Mouse (Mus musculus) WW6 (cell line): ENCODE measurements at regions not wholly inside any gene's neighbourhood (a gene's known extent, or its start where the extent isn't known, plus 50 kb on each side); places are given as distances from the start of the nearest gene placed in this dataset.
"Not testable (repeated sequence)": the region's sequence is repeated elsewhere in the genome, so short reads cannot be mapped to it uniquely, and the experiment has no call there.

ENCODE experiments used
- DNase-seq: peaks from one replicate; pipeline ENCODE4 v3.0.0-alpha.2; 2013; ENCODE audit warnings: low read depth, low spot score

- DNase-seq = no peak
These were observed 56.4 kb downstream of the Cxcr4 start for GRCm38 (mm10) chr1:128535537-128536150.

DNA sequence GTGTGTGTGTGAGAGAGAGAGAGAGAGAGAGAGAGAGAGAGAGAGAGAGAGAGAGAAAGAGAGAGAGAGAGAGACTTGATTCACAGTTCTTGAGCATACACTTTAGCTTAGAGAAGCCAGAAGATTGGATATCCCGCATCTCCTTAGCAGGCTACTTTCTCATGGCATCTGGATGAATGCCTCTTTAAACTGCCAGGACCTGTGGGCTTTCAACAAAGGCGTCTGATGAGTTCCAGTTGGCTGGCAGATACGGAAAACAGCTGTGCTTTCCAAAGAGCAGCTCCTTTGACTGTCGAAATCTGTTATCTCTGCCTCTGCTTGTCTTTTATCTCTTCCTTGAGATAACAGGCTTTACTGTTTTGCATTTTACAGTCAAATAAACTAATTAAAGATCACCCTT is 59.5 kb downstream of the Cxcr4 start:
- no peak for DNase-seq

DNA sequence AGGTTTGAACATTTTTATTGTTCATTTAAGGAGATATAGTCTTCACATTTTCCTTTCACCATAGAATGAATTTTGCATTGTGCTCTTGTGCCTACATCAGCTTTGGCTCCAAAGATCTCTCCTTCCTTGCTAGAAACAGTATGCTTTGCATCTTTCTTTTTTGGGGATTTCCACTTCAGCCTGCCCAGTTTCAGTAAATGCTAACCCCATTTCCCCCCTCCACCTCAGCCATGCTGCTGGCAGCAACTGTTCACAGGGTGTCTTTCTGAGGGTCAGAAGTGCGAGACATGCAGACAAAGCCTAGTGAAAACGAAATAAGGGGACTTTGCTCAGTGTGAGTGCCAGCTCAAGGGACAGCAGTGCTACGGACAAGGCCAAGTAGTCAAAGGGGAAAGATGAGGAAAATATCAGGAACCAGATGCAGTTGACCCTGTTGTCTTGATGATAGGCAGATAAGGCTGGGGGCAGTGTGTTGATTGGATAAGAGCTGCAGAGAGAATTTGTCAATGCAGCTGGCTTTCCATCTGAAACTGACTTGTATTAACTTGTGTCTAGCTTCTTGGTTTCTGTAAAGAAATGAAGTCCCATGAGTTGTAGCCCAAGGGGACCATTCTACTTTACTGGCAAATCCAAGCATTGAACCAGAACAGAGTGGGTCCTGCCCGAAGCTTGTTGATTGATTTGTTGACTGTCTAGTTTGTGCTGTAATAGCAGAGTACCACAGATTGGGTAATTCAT is 62.1 kb downstream of the Cxcr4 start:
- DNase-seq = no peak

DNA sequence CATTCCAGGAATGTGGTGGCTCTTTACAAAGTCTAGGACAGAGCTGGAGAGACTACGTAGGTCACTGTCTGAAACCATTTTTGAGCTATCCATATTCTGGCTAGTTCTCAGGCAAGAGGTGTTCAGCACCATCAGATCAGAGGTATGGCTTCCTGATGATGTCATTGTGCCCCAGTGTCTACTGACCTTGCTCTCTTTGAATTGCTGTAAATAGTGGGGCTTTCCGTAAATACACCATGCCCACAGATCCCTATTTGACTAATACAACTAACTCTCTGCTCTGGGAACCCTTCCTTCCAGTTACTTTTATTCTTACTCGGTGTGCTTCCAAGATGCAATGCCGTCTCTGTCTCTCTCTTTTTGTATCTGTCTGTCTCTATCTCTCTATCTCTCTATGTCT is 72.9 kb downstream of the Cxcr4 start:
- no peak for DNase-seq

DNA sequence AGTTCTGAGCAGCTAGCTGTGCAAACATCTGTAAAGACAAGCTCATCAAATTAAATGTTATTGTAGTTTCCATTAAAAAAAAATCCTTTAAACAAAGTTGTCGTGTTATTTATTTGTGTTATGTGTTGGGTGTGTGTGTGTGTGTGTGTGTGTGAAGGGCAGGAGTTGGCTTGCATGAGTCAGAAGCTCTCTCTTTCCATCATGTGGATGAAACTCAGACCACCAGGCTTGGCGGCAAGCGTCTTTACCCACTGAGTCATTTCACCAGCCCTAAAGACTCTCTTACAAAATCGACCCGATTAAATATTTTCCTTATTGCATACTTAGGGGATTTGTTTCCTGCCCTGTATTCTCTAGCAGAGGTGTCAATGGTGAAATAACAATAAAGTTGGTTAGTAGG is 73.6 kb downstream of the Cxcr4 start:
- no peak for DNase-seq

DNA sequence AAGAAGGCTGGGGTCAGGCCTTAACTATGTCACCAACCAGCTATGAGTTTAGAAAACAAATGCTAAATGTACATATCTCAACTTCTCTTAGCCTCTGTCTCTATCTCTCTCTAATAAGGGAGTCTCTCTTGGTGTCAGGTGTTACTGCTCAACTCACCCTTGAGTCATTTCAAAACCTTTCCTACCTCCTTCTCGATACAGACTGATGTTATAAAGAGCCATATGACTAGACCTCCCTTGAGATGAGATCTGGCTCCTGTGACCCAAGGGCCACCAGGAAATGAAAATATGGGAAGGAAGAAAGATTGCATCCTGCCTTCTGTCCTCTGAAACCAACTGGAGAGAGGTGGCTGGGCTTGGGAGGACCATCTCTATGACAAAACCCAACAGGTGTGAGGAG is 74.7 kb downstream of the Cxcr4 start:
- DNase-seq = no peak

- DNase-seq = no peak
These were observed 77.8 kb downstream of the Cxcr4 start for GRCm38 (mm10) chr1:128514327-128514726.

DNA sequence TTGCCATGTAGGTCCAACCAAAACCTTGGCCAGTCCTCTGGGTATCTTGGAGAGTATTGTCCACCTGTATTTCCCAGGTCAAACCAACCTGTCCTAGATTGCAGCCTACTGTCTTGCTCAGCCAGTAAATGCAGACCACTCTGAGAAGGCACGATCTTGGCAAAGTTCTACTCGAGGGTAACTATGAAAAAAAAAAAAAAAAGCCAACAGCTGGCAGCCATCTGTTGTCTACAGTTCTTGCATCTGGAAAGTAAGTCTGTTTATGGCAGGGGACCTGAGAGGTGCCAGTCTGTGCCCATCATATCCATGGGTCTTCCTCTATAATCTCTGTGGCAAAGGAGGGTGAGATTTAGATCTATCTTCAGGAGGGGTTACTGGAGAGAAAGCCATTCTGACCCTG is 78.2 kb downstream of the Cxcr4 start:
- no peak for DNase-seq

DNA sequence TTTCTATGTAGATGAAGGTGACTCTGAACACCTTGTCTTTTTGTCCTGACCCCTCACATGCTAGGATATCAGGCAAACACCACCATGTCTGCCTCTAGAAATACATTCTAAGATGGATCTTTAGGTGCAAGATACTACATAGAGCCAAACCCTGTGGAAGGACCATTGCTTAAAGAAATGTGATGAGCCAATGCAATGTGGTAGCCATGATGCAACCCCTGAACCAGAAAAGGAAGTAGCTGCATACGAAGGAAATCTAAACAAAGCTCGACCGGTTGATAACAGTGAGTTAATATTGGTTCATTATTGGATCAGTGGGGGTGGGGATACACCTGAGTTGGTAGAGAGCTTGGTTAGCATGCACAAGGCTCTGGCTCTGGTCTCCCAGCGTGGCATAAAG is 78.9 kb downstream of the Cxcr4 start:
- no peak for DNase-seq

DNA sequence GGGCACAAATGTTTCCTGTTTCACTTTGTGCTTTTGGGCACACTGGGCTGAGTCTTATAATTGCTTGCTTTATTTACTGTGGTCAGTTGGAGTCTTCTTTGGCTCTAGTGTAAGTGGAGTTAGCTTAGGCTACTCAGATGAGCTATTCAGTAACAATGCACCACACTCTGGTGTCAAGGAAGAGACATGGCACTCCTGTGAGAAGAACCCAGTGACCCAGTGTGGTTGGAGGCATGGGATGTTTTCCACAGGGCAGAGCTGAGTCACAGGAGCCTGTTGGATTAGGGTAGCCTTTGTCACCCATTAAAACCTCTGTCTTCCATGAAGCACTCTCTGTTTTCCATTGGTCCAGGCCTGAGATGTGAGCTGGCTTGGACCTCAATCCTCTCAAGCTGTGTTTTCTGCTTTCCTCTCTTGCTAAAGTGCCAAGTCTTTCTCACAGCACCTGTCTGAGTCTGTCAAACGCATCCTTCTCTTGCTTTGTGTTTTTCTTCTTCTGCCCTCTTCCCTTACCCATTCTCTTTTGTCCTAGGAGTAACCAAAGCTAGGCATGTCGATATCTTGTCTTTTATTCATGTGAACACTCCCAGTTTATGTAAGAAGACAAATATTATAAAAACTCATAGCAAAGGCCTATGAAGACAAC is 83.2 kb downstream of the Cxcr4 start:
- no peak for DNase-seq

- no peak for DNase-seq
These were observed 85.4 kb downstream of the Cxcr4 start for GRCm38 (mm10) chr1:128506551-128507313.

DNA sequence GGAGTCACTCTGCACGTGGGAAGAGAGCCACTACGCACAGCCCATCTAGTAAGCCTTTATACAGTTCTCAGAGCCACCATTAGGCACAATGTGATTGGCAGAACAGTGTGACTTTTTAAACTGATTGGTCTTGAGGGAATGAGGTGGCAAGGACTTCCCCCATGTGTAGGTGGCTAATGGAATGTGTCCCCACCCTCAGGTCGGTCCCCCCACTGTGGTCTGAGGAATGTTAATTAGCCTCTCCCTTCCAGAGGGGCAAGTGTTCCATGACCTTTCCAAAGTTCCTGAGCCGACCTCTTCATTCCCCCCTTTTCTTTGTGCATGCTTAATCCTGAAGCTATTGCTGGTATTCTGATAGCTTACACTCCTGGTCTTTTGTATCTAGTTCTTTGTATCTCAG is 87.2 kb upstream of the Dars start:
- no peak for DNase-seq

DNA sequence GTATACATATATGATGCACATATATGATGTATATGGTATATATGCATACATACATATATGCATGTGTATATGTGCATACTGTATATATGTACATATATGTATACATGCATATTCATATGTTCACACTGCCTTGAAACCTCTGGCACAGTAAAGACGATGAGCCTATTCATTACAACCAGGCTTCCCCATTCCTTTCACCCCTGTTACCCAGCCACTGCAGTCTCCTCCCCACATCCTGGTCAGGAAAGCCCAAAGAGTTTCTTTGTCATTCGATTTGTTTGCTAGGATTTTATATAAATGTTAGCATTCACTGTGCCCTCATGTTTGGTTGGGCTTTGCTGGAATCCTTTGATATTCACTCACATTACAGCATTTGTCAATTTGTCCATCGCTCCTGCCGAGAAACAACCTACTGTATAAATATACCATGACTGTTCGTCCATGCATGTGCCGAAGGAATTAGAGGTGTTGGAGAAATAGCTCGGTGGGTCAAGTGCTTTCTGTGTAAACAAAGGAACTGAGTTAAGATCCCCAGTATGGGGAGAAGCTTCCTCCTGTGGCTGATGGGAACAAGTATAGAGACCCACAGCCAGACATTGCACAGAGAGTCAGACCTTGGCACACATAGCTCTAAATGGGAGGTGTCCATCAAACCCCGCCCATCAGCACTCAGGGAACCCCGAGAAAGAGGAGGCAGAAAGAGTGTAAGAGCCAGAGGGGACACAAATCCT is 81.0 kb upstream of the Dars start:
- no peak for DNase-seq

GRCm38 (mm10) chr1:128492251-128492650 is 75.1 kb upstream of the Dars start:
- no peak for DNase-seq

- DNase-seq = not testable (repeated sequence)
These were observed 70.0 kb upstream of the Dars start for GRCm38 (mm10) chr1:128487181-128487580.

DNA sequence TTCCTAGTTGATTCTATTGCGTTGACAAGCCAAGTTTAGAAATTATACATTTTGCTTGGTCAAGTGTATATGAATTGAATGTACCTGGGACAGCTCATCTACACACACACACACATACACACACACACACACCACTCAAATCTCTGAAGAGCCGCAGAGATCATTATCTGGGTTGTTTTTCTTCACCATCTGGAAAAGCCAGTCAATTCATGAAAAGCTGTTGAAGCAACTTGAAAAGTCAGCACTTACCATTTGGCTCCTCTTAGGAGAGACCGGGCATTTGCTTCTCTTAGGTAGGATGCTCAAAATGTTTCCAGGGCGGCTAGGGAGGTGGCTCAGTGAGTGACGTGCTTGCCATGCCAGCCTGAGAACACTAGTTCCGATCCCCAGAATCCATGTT is 61.2 kb upstream of the Dars start:
- DNase-seq = no peak

- no peak for DNase-seq
These were observed 60.5 kb upstream of the Dars start for GRCm38 (mm10) chr1:128477653-128478052.

DNA sequence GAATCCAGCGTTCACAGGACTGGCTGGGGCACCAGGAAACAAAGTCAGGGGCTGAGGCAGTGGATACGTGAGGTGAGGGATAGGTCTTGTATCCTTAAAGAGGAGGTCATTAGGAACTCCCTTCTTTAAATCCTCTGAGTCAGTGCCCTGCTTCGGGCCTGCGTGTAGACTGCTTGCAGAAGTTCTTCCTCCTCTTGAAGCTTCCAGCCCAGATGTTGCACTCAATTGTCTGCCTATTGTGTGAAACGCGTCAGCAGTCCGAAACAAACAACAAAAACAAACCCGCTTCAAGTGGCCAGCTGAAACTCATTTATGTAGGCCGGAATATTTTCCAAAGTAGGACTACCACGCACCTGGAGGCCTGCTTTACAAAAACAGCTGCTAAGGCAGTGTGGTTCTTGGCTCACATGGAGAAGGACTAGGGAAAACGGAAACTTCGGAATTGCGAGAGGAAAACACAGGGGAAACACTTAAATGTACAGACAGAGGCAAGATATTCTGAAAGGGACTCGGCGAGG is 55.6 kb upstream of the Dars start:
- DNase-seq = no peak

GRCm38 (mm10) chr1:128472022-128472712 is 55.0 kb upstream of the Dars start:
- peak; percentile 68 for DNase-seq

- no peak for DNase-seq
These were observed 53.6 kb upstream of the Dars start for GRCm38 (mm10) chr1:128470786-128471185.

- no peak for DNase-seq
These were observed 51.9 kb upstream of the Dars start for GRCm38 (mm10) chr1:128469054-128469453.
